Mouse (Mus musculus): ENCODE results near the gene Wdtc1. TPM values are rescaled to one million over a fixed set of nuclear protein-coding genes. Genes with fewer than 3 reads are reported as not detected.
A peak's percentile ranks its signal among the peaks of the same experiment; 100 is the strongest.

Gene Wdtc1
- total RNA-seq, 2 experiments from 2014 or later, result 82.0 to 88.2 TPM

DNA sequence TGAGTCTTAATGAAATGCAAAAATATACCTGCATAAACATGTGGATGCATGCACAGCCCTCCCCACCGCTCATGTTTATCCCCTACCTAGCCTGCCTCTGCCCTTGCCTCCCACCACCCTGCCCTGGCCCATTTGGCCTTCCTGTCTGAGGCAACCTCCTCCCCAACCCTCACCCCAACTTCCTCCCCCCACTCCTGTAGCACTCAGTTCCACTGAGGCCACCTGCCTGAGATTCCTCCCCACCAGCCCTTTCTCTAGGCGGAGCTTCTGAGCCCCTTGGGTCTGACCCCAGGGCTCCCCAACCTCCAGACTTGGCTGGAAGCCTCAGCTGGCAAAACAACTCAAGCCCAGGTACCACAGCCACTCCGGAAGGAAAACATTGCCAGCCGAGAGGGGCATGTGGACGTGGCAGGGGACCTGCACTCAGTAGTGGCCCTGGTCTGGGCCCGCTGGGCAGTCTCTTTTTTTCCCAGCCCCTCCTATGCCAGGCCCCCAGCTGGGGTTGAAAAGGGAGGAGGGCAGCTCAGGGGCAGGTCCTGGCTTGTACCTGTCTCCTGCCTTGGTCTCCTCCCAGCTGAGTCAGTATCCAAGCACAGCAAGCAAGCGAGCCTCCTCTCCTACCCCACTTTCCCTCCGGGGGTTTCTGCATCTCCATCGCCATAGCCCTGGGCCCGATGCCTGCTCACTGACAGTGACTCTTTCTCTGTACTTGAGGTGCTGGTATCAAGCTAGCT lies 91.5 kb downstream of the Wdtc1 start:
- intact Hi-C loops (cut with DNase I), result no loop called here
- no peak for DNase-seq

GRCm38 (mm10) chr4:133257798-133258408 lies 95.4 kb downstream of the Wdtc1 start:
- no peak for DNase-seq
- intact Hi-C loops (cut with DNase I), result no loop called here

DNA sequence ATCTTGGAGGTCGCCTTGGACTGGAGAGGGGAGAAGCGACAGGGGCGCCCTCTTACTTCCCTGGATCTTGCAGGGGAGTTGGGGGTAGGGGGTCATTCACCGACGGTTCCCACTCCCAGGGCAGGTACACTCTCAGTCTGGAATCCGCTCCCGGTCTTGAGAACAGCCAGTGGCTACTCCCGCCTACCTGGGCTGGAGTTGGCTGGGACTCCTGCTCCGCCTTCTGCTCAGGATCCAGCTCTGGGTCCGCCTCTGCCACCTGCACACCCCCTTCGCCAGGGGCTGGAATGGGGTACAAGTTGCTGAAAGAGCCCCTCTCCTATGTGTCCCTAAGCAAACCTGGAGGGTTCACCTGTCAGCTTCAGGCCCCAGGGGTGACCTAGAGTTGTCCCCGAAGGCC lies 96.1 kb downstream of the Wdtc1 start:
- intact Hi-C loops (cut with DNase I), result no loop called here

GRCm38 (mm10) chr4:133256820-133257219 lies 96.5 kb downstream of the Wdtc1 start:
- no peak for DNase-seq
- intact Hi-C loops (cut with DNase I), result no loop called here

More for the DNA sequence above, 96.1 kb downstream of the Wdtc1 start:
- no peak for DNase-seq

GRCm38 (mm10) chr4:133255392-133255791 lies 97.9 kb downstream of the Wdtc1 start:
- intact Hi-C loops (cut with DNase I), result no loop called here
- no peak for DNase-seq

DNA sequence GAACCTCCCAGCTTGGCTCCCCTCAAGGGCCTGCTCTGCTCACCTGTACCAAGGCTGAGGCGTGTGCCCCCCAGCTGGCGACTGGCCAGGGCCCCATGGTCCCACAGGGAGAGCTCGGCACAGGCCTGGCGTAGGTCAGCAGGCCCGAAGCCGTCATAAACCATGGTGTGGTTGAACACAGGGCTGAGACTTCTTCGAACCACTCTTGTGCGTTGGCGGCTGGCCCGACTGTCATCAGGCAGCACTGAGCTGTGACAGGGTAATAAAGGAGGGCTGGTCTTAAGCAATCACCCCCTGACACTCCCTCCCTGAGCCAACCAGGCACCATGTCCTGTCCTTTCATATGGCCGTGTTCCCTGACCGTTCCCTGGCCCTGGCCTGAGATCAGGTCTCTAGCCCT lies 99.9 kb downstream of the Wdtc1 start:
- DNase-seq, result no peak
- intact Hi-C loops (cut with DNase I), result loop anchor here (2.0 to 5.0 kb wide), 2 partner anchors 21 to 44 kb away; no protein-coding TSS in a partner anchor

DNA sequence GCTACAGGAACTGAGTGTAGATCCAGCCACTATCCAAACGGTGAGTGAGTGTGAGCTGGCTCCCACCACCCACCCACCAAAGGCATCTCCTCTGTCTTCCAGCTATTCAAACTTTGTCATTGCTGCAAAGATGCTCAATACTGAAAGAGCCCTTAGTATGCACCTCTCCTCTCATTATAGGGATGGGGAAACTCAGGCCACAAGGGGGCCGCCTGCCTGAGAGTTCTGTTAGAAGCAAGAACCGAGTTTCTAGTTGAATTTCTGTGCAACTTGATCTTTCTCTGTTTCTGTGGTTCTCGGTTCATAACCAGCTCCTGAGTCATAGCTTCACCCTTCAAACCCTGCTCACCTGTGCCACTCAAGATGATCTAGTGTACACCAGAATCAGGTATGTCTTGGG lies 101.2 kb downstream of the Wdtc1 start:
- no peak for DNase-seq
- intact Hi-C loops (cut with DNase I), result loop anchor here (2.0 to 5.0 kb wide), 2 partner anchors 23 to 45 kb away; no protein-coding TSS in a partner anchor

DNA sequence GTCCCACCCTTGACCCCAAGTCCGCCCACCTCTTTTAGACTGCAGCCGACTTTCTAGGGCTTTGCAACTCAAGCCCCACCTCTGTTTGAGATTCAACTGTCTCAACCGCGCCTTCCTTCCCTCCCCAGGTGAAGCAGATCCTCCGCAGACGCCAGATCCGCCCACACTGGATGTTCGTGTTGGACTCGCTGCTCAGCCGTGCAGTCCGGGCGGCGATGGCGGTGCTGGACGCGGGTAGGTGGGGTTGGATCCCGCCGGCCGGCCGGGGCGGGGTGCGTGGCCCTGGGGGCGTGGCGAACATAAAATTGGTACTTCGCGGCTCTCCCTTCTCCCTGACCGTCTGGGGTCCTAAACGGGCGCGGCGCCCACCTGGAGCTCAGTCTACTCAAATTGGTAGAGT lies 102.1 kb downstream of the Wdtc1 start:
- DNase-seq, result no peak
- intact Hi-C loops (cut with DNase I), result loop anchor here (2.0 to 5.0 kb wide), 3 partner anchors 16 to 242 kb away; no protein-coding TSS in a partner anchor

GRCm38 (mm10) chr4:133250609-133251008 lies 102.7 kb downstream of the Wdtc1 start:
- intact Hi-C loops (cut with DNase I), result loop anchor here (2.0 to 5.0 kb wide), 3 partner anchors 16 to 242 kb away; no protein-coding TSS in a partner anchor
- peak; percentile 88 to 89 for DNase-seq

GRCm38 (mm10) chr4:133247806-133248449 lies 105.4 kb downstream of the Wdtc1 start:
- DNase-seq, result no peak
- intact Hi-C loops (cut with DNase I), result no loop called here

- intact Hi-C loops (cut with DNase I), result no loop called here
- peak; percentile 55 to 69 for DNase-seq
Observed at GRCm38 (mm10) chr4:133247072-133247471, 106.2 kb downstream of the Wdtc1 start.

GRCm38 (mm10) chr4:133244289-133244688 lies 109.0 kb downstream of the Wdtc1 start:
- intact Hi-C loops (cut with DNase I), result no loop called here
- no peak for DNase-seq

GRCm38 (mm10) chr4:133243538-133243937 lies 109.7 kb downstream of the Wdtc1 start:
- intact Hi-C loops (cut with DNase I), result no loop called here
- no peak for DNase-seq

GRCm38 (mm10) chr4:133242710-133243109 lies 110.6 kb downstream of the Wdtc1 start:
- no peak for DNase-seq
- intact Hi-C loops (cut with DNase I), result no loop called here

Small RNA genes lying within 50 kb of the gene (microRNA-seq; reads per million reads assigned to microRNA genes)
- gene Mir5122 (ENCODE audit: borderline number of aligned reads in 2 of 2), result 8.1 to 10.1 reads per million in 2 experiments

Other genes with a start within 250 kb of the Wdtc1 start
- 10 to 100 TPM; 81.4 to 89.2 TPM for gene Wasf2, start 223.0 kb downstream of the Wdtc1 start, total RNA-seq (2021)
- gene Cd164l2, start 141.3 kb downstream of the Wdtc1 start, total RNA-seq (2021), result under 1 TPM in 1 of 2 experiments, not detected in 1; 0.51 TPM
- gene Gpr3, start 140.9 kb downstream of the Wdtc1 start, total RNA-seq (2021), result under 1 TPM in 1 of 2 experiments, not detected in 1; 0.16 TPM
- gene Map3k6, start 112.7 kb downstream of the Wdtc1 start, total RNA-seq (2021), result 10 to 100 TPM; 15.5 to 20.1 TPM
- gene Sytl1, start 90.4 kb downstream of the Wdtc1 start, total RNA-seq (2021), result 1 to 10 TPM in 1 of 2 experiments, under 1 TPM in 1; 0.50 to 1.5 TPM
- gene Tmem222, start 75.7 kb downstream of the Wdtc1 start, total RNA-seq (2021), result 10 to 100 TPM; 30.6 to 30.7 TPM
- 10 to 100 TPM; 17.6 to 18.8 TPM for gene Slc9a1, start 16.2 kb upstream of the Wdtc1 start, total RNA-seq (2021)
- gene Tent5b, start 126.7 kb upstream of the Wdtc1 start, total RNA-seq (2021), result 1 to 10 TPM; 2.1 to 2.2 TPM
- 1 to 10 TPM; 1.7 to 2.0 TPM for gene Trnp1, start 145.1 kb upstream of the Wdtc1 start, total RNA-seq (2021)
- not detected for gene Kdf1, start 165.5 kb upstream of the Wdtc1 start, total RNA-seq (2021)
- gene Nudc, start 192.5 kb upstream of the Wdtc1 start, total RNA-seq (2021), result 10 to 100 TPM; 68.6 to 76.2 TPM
- gene Nr0b2, start 199.9 kb upstream of the Wdtc1 start, total RNA-seq (2021), result 10 to 100 TPM; 14.2 to 15.3 TPM
- gene Gpatch3, start 221.3 kb upstream of the Wdtc1 start, total RNA-seq (2021), result 1 to 10 TPM; 3.3 to 5.5 TPM
- gene Gpn2, start 230.9 kb upstream of the Wdtc1 start, total RNA-seq (2021), result 1 to 10 TPM; 7.0 TPM
- gene Sfn, start 248.7 kb upstream of the Wdtc1 start, total RNA-seq (2021), result 1 to 10 TPM; 1.1 to 1.5 TPM